ENCODE assay signal across 23 mouse cellular contexts in genomic region chr11:3525560-3525959, GRCm38 (mm10). TPM values are rescaled to one million over a fixed set of nuclear protein-coding genes. Genes with fewer than 3 reads are reported as not detected.
"Had no signal": no experiment of that assay in that cellular context is flagged by ENCODE, and none has a peak within 500 bp of the region (broad histone marks: within the 10 kb centered on the region; RNA-seq: fewer than 3 reads in every experiment).

No protein-coding gene starts in this region.

- ATAC-seq: hindbrain, embryonic 16.5 days; inflammation-experienced regulatory T-cells, adult 6 months; intestine, embryonic 15.5 days; intestine, postnatal 0 days had no signal

- H3K27me3 ChIP-seq: heart, embryonic 12.5 days; hindbrain, embryonic 12.5 days; intestine, embryonic 15.5 days; liver, embryonic 13.5 days; liver, embryonic 15.5 days had no signal

- H3K4me1 ChIP-seq: intestine, embryonic 15.5 days; liver, embryonic 13.5 days; liver, embryonic 15.5 days had no signal

- H3K4me3 ChIP-seq: heart, embryonic 12.5 days; hindbrain, embryonic 10.5 days; hindbrain, embryonic 12.5 days; intestine, embryonic 15.5 days; layer of hippocampus, adult 2 months; left cerebral cortex, adult 2 months; liver, embryonic 13.5 days; liver, embryonic 15.5 days had no signal

- H3K4me2 ChIP-seq: heart, embryonic 12.5 days; hindbrain, embryonic 12.5 days; hindbrain, embryonic 14.5 days; intestine, embryonic 15.5 days; liver, embryonic 11.5 days; liver, embryonic 13.5 days; liver, embryonic 15.5 days had no signal

- DNase-seq: gastrocnemius, postnatal 14 days; heart, postnatal 10 days; kidney, adult 18-20 months; kidney, adult 8-10 months; kidney, postnatal 10 days; kidney, postnatal 4 days; liver; liver, embryonic 13.5 days had no signal

- H3K9me3 ChIP-seq: heart, embryonic 12.5 days; hindbrain, embryonic 12.5 days; intestine, embryonic 15.5 days; liver, embryonic 13.5 days; liver, embryonic 15.5 days had no signal

- H3K27ac ChIP-seq: hindbrain, embryonic 10.5 days; hindbrain, embryonic 12.5 days; hindbrain, embryonic 14.5 days; intestine, embryonic 15.5 days; layer of hippocampus, adult 2 months; left cerebral cortex, adult 2 months; liver, embryonic 13.5 days; liver, embryonic 15.5 days had no signal

- H3K9ac ChIP-seq: hindbrain, embryonic 12.5 days; hindbrain, embryonic 14.5 days; intestine, embryonic 15.5 days; liver, embryonic 13.5 days; liver, embryonic 15.5 days had no signal

RNA-seq across cellular contexts. Expression of gene Inpp5j, which starts 20.9 kb away (rescaled TPM):
- polyA plus RNA-seq: inflammation-experienced regulatory T-cells, adult 6 months had no signal

RNA-seq across cellular contexts. Expression of gene Pla2g3, which starts 37.5 kb away (rescaled TPM):
- total RNA-seq: gastrocnemius, adult 8-10 months; granulocyte monocyte progenitor cell, adult 5-6 weeks; heart, postnatal 25 days had no signal
